Mouse (Mus musculus): Measurements from ENCODE around the gene Sult2b1.

The Sult2b1 gene

GRCm38 (mm10) chr7:45725151-45725550 lies 59.3 kb downstream of the Sult2b1 start:
- DNase-seq (ENCODE audit: low spot score in 2 of 2) = no peak

GRCm38 (mm10) chr7:45723781-45724180 lies 60.7 kb downstream of the Sult2b1 start:
- DNase-seq (ENCODE audit: low spot score in 2 of 2) = no peak

- no peak for DNase-seq (ENCODE audit: low spot score in 2 of 2)
Measured at GRCm38 (mm10) chr7:45723301-45723700, 61.2 kb downstream of the Sult2b1 start.

- no peak for DNase-seq (ENCODE audit: low spot score in 2 of 2)
Measured at GRCm38 (mm10) chr7:45722348-45722713, 62.1 kb downstream of the Sult2b1 start.

- DNase-seq (ENCODE audit: low spot score in 2 of 2) = no peak
Measured at GRCm38 (mm10) chr7:45721642-45722347, 62.7 kb downstream of the Sult2b1 start.

- no peak for DNase-seq (ENCODE audit: low spot score in 2 of 2)
Measured at GRCm38 (mm10) chr7:45721234-45721571, 63.3 kb downstream of the Sult2b1 start.

- DNase-seq (ENCODE audit: low spot score in 2 of 2) = no peak
Measured at GRCm38 (mm10) chr7:45720413-45721233, 63.8 kb downstream of the Sult2b1 start, which contains the start of gene Fam83e. Gene Fam83e, plus strand, starts transcription at chr7:45721212.

GRCm38 (mm10) chr7:45719738-45720412 lies 64.6 kb downstream of the Sult2b1 start:
- DNase-seq (ENCODE audit: low spot score in 2 of 2) = no peak

GRCm38 (mm10) chr7:45719180-45719579 lies 65.3 kb downstream of the Sult2b1 start:
- no peak for DNase-seq (ENCODE audit: low spot score in 2 of 2)

GRCm38 (mm10) chr7:45718331-45718730 lies 66.1 kb downstream of the Sult2b1 start:
- DNase-seq (ENCODE audit: low spot score in 2 of 2) = no peak

- peak; percentile 97 to 99 for DNase-seq (ENCODE audit: low spot score in 2 of 2)
Measured at GRCm38 (mm10) chr7:45717918-45718297, 66.6 kb downstream of the Sult2b1 start, which contains the start of gene Sphk2. Gene Sphk2, minus strand, starts transcription at chr7:45718002.

GRCm38 (mm10) chr7:45716952-45717917 lies 67.2 kb downstream of the Sult2b1 start:
- no peak for DNase-seq (ENCODE audit: low spot score in 2 of 2)

GRCm38 (mm10) chr7:45716460-45716857 lies 68.0 kb downstream of the Sult2b1 start:
- DNase-seq (ENCODE audit: low spot score in 2 of 2) = no peak

- no peak for DNase-seq (ENCODE audit: low spot score in 2 of 2)
Measured at GRCm38 (mm10) chr7:45715741-45716459, 68.6 kb downstream of the Sult2b1 start.

GRCm38 (mm10) chr7:45715090-45715708 lies 69.3 kb downstream of the Sult2b1 start, which contains the start of gene Rpl18:
Gene Rpl18, plus strand, starts transcription at chr7:45715457.
- DNase-seq (ENCODE audit: low spot score in 2 of 2) = peak; percentile 97 to 98

GRCm38 (mm10) chr7:45714630-45715089 lies 69.8 kb downstream of the Sult2b1 start:
- DNase-seq (ENCODE audit: low spot score in 2 of 2) = no peak

GRCm38 (mm10) chr7:45713881-45714520 lies 70.5 kb downstream of the Sult2b1 start:
- DNase-seq (ENCODE audit: low spot score in 2 of 2) = no peak

GRCm38 (mm10) chr7:45713396-45713795 lies 71.1 kb downstream of the Sult2b1 start:
- no peak for DNase-seq (ENCODE audit: low spot score in 2 of 2)

- DNase-seq (ENCODE audit: low spot score in 2 of 2) = no peak
Measured at GRCm38 (mm10) chr7:45712022-45712757, 72.3 kb downstream of the Sult2b1 start.
